ENCODE assay signal across 9 mouse cellular contexts in genomic region chr11:32321196-32321565, GRCm38 (mm10). TPM values are rescaled to one million over a fixed set of nuclear protein-coding genes. Genes with fewer than 3 reads are reported as not detected.
DNase-seq lines count a peak whose midpoint lies in the region; ATAC-seq and TF ChIP-seq lines count a peak whose summit lies in the region.
"Had no signal": no experiment of that assay in that cellular context is flagged by ENCODE, and none has a peak within 500 bp of the region (broad histone marks: within the 10 kb centered on the region; RNA-seq: fewer than 3 reads in every experiment).

No protein-coding gene starts in this region.

- H3K36me3 ChIP-seq in forebrain, embryonic 10.5 days (replicated peaks) = no peaks in the 10 kb centered on the region
- no peaks in the 10 kb centered on the region for H3K36me3 ChIP-seq in forebrain, embryonic 12.5 days (replicated peaks)
- no peaks in the 10 kb centered on the region for H3K36me3 ChIP-seq in lung, postnatal 0 days (ENCODE audit: insufficient read depth, low read length)
- H3K36me3 ChIP-seq: lung, embryonic 15.5 days had no signal

- no peak overlapping the region for H3K27ac ChIP-seq in forebrain, embryonic 10.5 days
- H3K27ac ChIP-seq in forebrain, embryonic 12.5 days = no peak overlapping the region
- H3K27ac ChIP-seq in lung, postnatal 0 days (ENCODE audit: low read length) = no peak overlapping the region
- H3K27ac ChIP-seq: lung, embryonic 15.5 days had no signal

- H3K4me3 ChIP-seq in forebrain, embryonic 10.5 days = no peak overlapping the region
- H3K4me3 ChIP-seq in forebrain, embryonic 12.5 days (replicated peaks) = no peak overlapping the region
- no peak overlapping the region for H3K4me3 ChIP-seq in lung, postnatal 0 days (ENCODE audit: low read depth, low read length)
- H3K4me3 ChIP-seq: lung, embryonic 15.5 days had no signal

- ATAC-seq in forebrain, embryonic 12.5 days (ENCODE audit: low FRiP score) = no peak
- ATAC-seq in granulocyte monocyte progenitor cell, adult 5-6 weeks (replicated peaks; ENCODE audit: poor library complexity, severe bottlenecking) = peak; percentile 74
- ATAC-seq in lung, postnatal 0 days = peak; percentile 57

- TF ChIP-seq EP300 in lung, postnatal 0 days (IDR thresholded peaks at IDR 0.05) = no peak

- no peak overlapping the region for H3K4me2 ChIP-seq in forebrain, embryonic 12.5 days
- no peak overlapping the region for H3K4me2 ChIP-seq in lung, postnatal 0 days (replicated peaks; ENCODE audit: low read depth, low read length)
- H3K4me2 ChIP-seq: lung, embryonic 15.5 days had no signal

- H3K9ac ChIP-seq in forebrain, embryonic 12.5 days = no peak overlapping the region
- no peak overlapping the region for H3K9ac ChIP-seq in lung, postnatal 0 days (replicated peaks; ENCODE audit: low read depth)
- H3K9ac ChIP-seq: lung, embryonic 15.5 days had no signal

- peak; percentile 60 for DNase-seq in forebrain, embryonic 10.5 days (ENCODE audit: extremely low spot score, low spot score)
- DNase-seq in ZHBTc4 (ENCODE audit: low read depth, low spot score) = peak; percentile 90
- peak; percentile 42 to 50 for DNase-seq in cerebellum, postnatal 36 days
- DNase-seq in kidney, postnatal 4 days = peak; percentile 85 to 90
- DNase-seq in lung, postnatal 0 days (ENCODE audit: low spot score) = peak; percentile 71
- peak; percentile 54 for DNase-seq in skeletal muscle tissue, adult 2 months (ENCODE audit: low read depth, low spot score)

- H3K9me3 ChIP-seq in forebrain, embryonic 10.5 days = no peaks in the 10 kb centered on the region
- H3K9me3 ChIP-seq in forebrain, embryonic 12.5 days = no peaks in the 10 kb centered on the region
- H3K9me3 ChIP-seq in lung, postnatal 0 days (ENCODE audit: low read length) = no peaks in the 10 kb centered on the region
- H3K9me3 ChIP-seq: lung, embryonic 15.5 days had no signal

- peak; percentile 85 for TF ChIP-seq CTCF in lung, postnatal 0 days (IDR thresholded peaks at IDR 0.05)

- WGBS in forebrain, embryonic 10.5 days = 45% methylated on average over 8 of the region's 8 CpGs
- WGBS in forebrain, embryonic 12.5 days = 43% methylated on average over 8 of the region's 8 CpGs
- 33% methylated on average over 8 of the region's 8 CpGs for WGBS in lung, postnatal 0 days

- H3K4me1 ChIP-seq in forebrain, embryonic 10.5 days = peaks cover 16% of the 10 kb centered on the region; the same call in 1 of the 2 replicates
- no peaks in the 10 kb centered on the region; the same call in 1 of the 2 replicates for H3K4me1 ChIP-seq in forebrain, embryonic 12.5 days
- H3K4me1 ChIP-seq in lung, postnatal 0 days (ENCODE audit: insufficient read depth, low read depth, low read length) = no peaks in the 10 kb centered on the region

- H3K27me3 ChIP-seq in forebrain, embryonic 10.5 days (ENCODE audit: poor library complexity, severe bottlenecking) = 0 out of 2 replicates have a peak, but pooled peaks cover 4% of the 10 kb centered on the region
- H3K27me3 ChIP-seq in forebrain, embryonic 12.5 days = 0 out of 2 replicates have a peak, but pooled peaks cover 8% of the 10 kb centered on the region
- no peaks in the 10 kb centered on the region for H3K27me3 ChIP-seq in lung, postnatal 0 days (replicated peaks; ENCODE audit: insufficient read depth, low read length)

RNA-seq across cellular contexts. Expression of gene Hbq1a, which starts 21.3 kb away (rescaled TPM):
- polyA plus RNA-seq in forebrain, embryonic 10.5 days (2016; fragmentation: Nextera tagmentation; extraction: Ambion mirVana) = not detected in 2 replicates
- polyA plus RNA-seq in forebrain, embryonic 12.5 days (2016; fragmentation: Nextera tagmentation; extraction: Ambion mirVana) = 0.73 TPM in 1 of 2 replicates, not detected in the other
- not detected in 2 replicates for total RNA-seq in granulocyte monocyte progenitor cell, adult 5-6 weeks (2014; fragmentation: Nextera tagmentation)
- total RNA-seq in granulocyte monocyte progenitor cell, adult 5-6 weeks (2017) = not detected in 2 replicates
- polyA plus RNA-seq in lung, postnatal 0 days (2015; fragmentation: Nextera tagmentation; extraction: Ambion mirVana) = 0.94 and 1.4 TPM in 2 replicates

RNA-seq across cellular contexts. Expression of gene Hba-a2, which starts 24.9 kb away (rescaled TPM):
- 3,944 and 5,635 TPM in 2 replicates for polyA plus RNA-seq in forebrain, embryonic 10.5 days (2016; fragmentation: Nextera tagmentation; extraction: Ambion mirVana)
- polyA plus RNA-seq in forebrain, embryonic 12.5 days (2016; fragmentation: Nextera tagmentation; extraction: Ambion mirVana) = 4,843 and 6,486 TPM in 2 replicates
- 0.73 TPM in 1 of 2 replicates, not detected in the other for total RNA-seq in granulocyte monocyte progenitor cell, adult 5-6 weeks (2014; fragmentation: Nextera tagmentation)
- 6.1 and 16.0 TPM in 2 replicates for total RNA-seq in granulocyte monocyte progenitor cell, adult 5-6 weeks (2017)
- 27,628 and 32,987 TPM in 2 replicates for polyA plus RNA-seq in lung, postnatal 0 days (2015; fragmentation: Nextera tagmentation; extraction: Ambion mirVana)

RNA-seq across cellular contexts. Expression of gene Sh3pxd2b, which starts 26.4 kb away (rescaled TPM):
- polyA plus RNA-seq in forebrain, embryonic 10.5 days (2016; fragmentation: Nextera tagmentation; extraction: Ambion mirVana) = 23.0 and 23.4 TPM in 2 replicates
- 25.2 and 26.0 TPM in 2 replicates for polyA plus RNA-seq in forebrain, embryonic 12.5 days (2016; fragmentation: Nextera tagmentation; extraction: Ambion mirVana)
- total RNA-seq in granulocyte monocyte progenitor cell, adult 5-6 weeks (2014; fragmentation: Nextera tagmentation) = 10.1 and 13.5 TPM in 2 replicates
- total RNA-seq in granulocyte monocyte progenitor cell, adult 5-6 weeks (2017) = 1.8 and 3.4 TPM in 2 replicates
- 7.4 and 9.4 TPM in 2 replicates for polyA plus RNA-seq in lung, postnatal 0 days (2015; fragmentation: Nextera tagmentation; extraction: Ambion mirVana)

RNA-seq across cellular contexts. Expression of gene Hbq1b, which starts 34.4 kb away (rescaled TPM):
- polyA plus RNA-seq in forebrain, embryonic 10.5 days (2016; fragmentation: Nextera tagmentation; extraction: Ambion mirVana) = 6.1 and 10.1 TPM in 2 replicates
- 2.4 TPM in 2 replicates for polyA plus RNA-seq in forebrain, embryonic 12.5 days (2016; fragmentation: Nextera tagmentation; extraction: Ambion mirVana)
- total RNA-seq in granulocyte monocyte progenitor cell, adult 5-6 weeks (2014; fragmentation: Nextera tagmentation) = not detected in 2 replicates
- total RNA-seq in granulocyte monocyte progenitor cell, adult 5-6 weeks (2017) = not detected in 2 replicates
- 2.8 and 4.0 TPM in 2 replicates for polyA plus RNA-seq in lung, postnatal 0 days (2015; fragmentation: Nextera tagmentation; extraction: Ambion mirVana)

RNA-seq across cellular contexts. Expression of gene Hba-a1, which starts 37.9 kb away (rescaled TPM):
- polyA plus RNA-seq in forebrain, embryonic 10.5 days (2016; fragmentation: Nextera tagmentation; extraction: Ambion mirVana) = 2,180 and 3,072 TPM in 2 replicates
- 2,326 and 2,947 TPM in 2 replicates for polyA plus RNA-seq in forebrain, embryonic 12.5 days (2016; fragmentation: Nextera tagmentation; extraction: Ambion mirVana)
- total RNA-seq in granulocyte monocyte progenitor cell, adult 5-6 weeks (2014; fragmentation: Nextera tagmentation) = 2.8 TPM in 1 of 2 replicates, not detected in the other
- 0.46 and 0.52 TPM in 2 replicates for total RNA-seq in granulocyte monocyte progenitor cell, adult 5-6 weeks (2017)
- 11,284 and 13,685 TPM in 2 replicates for polyA plus RNA-seq in lung, postnatal 0 days (2015; fragmentation: Nextera tagmentation; extraction: Ambion mirVana)
